Mouse (Mus musculus): ENCODE data around the gene Smurf2.
"Not testable (repeated sequence)": the region's sequence is repeated elsewhere in the genome, so short reads cannot be mapped to it uniquely, and the experiment has no call there.

Gene Smurf2

DNA sequence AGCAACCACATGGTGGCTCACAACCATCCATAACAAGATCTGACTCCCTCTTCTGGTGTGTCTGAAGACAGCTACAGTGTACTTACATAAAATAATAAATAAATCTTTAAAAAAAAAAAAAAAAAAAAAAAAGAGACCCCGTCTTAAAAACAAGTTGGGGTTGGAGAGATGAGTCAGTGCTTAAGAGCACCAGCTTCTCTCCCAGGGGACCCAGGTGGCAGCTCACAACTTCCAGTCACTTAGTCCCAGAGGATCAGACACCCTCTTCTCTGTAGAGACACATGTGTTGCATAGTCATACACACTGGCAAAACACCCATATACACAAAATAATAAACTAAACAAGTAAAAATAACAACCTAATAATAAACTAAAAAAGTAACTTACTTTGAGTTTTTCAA, 113.1 kb downstream of the Smurf2 start:
- not testable (repeated sequence) for DNase-seq

DNA sequence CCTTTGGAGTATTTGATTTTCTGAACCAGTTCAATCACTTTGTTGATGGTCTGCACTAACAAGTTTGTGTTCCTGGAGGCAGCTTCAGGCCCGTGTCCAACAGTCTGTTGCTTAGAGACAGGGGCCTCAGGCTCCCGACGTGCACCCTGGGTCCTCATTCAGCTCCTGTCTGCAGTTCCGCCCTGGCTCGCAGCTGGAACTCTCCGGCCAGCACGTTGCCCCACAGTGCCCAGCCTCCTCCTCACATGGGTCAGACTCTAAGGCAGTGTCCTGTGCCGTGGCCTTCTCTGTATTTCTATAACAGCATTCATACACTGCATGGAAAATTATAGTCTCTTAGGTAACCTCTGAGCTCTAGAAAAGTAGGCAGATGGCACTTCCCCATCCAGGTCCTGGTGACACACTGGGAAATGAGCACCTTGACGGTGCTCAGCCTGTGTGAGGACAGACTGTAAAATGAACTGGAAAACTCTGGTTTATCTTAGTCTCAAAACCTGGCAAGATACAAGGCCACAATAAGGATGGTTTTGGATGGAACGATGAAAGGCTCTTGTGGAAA, 118.4 kb downstream of the Smurf2 start:
- no peak for DNase-seq

DNA sequence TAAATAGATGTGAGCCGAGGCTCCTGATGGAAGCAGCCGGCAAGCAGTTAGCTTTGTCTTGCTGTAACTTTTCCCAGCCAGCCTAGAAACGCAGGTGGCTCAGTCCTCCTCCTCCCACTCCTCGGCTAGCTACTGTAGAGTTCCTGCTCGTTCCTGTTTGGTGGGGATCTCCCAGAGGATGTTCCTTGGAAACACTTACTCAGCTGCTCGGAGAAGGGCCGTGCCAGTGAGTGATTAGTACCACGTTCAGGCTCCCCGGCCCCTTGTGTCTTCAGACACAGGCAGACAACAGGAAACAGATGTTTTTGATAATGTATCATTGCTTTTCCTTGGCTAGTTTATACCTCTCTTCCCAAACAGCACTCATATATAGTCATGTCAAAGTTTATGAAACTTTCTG, 124.8 kb downstream of the Smurf2 start:
- no peak for DNase-seq

DNA sequence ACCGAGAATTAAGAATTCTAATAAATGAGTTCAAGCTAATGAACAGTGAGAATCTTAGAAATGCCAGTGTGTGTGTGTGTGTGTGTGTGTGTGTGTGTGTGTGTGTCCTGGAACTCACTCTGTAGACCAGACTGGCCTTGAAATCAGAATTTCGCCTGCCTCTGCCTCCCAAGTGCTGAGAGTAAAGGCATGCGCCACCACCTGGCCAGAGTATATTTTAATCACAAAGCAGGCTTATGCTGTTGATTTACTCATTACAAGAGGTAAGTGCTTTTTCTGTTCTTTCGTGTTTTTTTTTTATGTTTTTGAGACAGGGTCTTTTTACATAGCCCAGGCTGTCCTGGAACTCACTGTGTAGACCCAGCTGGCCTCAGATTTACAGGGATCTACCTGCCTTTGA, 126.7 kb downstream of the Smurf2 start:
- DNase-seq = peak; percentile 35

DNA sequence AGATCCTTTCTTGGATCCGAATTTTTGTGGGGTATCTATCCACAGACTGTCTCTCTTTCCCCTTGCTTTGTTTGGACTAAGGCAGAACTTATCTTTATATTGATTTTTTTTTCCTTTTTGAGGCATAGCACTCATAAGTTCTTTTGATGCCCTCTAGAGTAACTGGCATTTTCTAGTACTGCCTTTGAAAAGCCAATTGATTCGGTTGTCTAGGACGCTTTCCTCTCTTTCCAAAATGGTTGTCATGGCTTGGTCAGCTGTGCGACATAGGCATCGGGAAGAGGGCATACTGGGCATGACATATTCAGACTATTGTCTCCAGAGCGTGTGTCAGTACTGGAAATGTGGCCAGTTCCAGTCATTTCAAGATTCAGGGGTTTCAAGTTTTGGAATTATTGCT, 130.9 kb downstream of the Smurf2 start:
- DNase-seq = no peak

DNA sequence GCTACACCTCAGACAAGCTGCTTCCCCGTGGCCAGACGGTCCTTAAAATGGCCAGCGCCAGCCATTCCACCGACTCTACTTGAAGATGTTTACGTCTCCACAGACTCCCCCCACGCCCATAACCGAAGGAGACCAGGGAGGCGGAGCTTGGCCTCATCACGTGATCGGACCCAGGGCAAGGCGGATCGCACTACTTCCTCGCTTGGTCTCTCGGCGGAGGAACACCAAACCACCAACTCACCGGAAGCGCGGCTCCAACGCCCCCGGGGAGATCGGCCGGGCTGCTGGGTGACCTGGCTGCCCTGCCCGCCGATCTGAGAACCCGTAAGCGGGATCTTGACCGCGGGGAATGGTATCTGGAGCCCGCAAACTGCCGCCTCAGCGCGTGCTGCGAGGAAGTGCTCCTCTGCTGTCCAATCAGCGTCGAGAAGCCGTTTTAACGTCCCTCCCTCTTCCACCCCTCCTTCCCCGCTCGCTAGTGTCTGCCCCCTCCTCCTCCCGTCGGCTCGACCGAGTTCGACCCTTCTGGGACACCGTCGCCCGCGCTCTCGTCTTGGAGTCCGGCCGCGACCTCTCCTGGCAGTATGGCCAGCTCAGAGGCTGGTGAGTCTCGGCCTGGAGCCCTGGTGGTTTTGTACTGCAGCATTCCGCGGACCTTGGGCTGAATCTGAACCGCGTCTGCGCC, 131.6 kb downstream of the Smurf2 start, which contains the start of the genes Ddx5 and Cep95:
Gene Ddx5, minus strand, starts transcription at position 411 of the 685 bp plus-strand sequence.
Gene Cep95, plus strand, starts transcription at position 478 of the 685 bp plus-strand sequence.
- DNase-seq = peak; percentile 99

DNA sequence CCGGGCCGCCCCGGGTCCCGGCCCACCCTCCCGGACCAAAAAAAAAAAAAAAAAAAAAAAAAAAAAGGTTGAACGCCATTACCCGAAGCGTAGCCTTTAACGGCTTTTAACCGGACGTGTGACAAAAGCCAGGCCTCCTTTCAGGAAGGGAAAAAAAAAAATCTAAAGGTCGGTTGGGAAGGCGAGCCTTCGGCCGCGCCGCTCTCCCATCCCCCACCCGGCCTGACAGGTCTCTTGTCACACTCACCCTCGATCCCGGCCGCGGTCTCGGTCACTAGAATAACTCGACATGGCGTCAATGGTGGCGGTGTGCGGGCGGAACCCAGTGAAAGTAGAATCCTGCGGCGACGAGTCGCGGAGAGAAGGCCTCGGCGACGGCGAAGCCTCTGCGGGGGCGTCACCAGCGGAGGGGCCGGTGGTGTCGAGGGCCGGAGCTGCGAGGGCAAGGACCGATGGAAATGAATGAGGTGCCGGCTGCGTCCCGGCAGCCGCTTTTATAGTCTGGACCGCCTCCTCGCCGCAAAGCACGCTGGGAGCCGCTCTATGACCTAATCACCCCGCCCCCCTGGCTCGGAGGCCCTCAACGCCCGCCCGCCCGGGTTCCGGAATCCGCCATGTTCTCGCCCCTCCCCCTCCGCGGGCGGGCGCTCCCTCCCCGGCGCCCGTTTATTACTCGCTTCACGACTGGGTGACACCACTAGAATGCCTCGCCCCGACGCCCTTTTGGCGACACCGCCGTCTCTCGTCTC, 132.3 kb downstream of the Smurf2 start:
- DNase-seq = peak; percentile 100

DNA sequence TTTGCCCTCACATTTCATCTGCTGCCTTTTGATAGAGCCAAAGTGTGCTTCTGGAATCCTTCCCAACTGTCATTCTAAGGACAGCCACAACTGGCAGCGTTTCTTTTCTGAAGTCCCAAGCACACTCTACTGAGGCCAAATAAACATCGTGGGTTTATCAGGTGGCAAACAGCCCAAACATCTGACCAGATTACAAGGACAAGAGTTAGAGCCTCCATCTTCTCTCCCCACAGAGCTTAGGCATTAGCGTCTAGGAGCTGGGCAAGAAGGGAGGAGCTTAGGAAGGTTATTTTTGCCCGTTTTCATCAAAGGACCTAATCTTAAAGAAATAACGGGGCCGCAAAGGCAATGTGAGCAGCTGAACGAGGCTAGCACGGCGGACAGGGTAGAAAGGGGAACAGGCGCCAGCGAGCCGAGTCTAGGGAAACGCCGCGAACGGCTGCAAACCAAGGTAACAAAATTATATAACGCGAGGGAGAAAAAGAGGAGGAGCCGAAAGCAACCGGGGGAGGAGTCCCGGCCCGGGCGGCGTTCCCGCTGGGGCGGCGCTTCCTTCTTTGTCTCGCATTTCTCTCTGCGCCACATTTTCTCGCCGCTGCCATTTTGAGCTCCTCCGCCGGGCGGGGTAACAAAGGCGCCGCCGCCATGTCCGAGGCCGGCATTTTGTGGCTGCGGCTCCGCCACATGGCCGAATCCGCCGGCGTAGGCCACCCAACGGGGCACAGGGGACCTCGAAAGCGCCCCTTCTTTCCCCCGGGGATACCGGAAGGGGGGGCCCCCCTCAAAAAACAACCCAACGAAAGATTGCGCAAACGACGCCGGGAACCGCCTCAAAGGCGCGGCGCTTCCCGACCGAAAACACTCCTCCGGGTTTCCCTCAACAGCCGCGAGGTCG, 133.1 kb downstream of the Smurf2 start:
- DNase-seq = peak; percentile 92

DNA sequence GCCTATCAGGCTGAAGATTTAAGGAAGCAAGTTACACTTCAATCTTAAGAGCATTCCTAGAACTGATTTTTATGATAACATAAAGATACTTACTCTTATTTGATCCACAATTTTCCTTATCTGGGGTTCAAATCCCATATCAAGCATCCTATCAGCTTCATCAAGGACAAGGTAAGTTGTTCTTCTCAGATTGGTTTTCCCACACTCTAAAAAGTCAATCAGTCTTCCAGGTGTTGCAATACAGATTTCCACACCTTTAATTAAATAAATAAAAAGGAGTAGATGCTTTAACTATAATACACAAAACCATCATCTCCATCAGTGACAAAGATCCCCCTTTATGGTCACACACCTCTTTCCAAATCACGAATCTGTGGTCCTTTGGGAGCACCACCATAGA, 135.5 kb downstream of the Smurf2 start:
- no peak for DNase-seq

DNA sequence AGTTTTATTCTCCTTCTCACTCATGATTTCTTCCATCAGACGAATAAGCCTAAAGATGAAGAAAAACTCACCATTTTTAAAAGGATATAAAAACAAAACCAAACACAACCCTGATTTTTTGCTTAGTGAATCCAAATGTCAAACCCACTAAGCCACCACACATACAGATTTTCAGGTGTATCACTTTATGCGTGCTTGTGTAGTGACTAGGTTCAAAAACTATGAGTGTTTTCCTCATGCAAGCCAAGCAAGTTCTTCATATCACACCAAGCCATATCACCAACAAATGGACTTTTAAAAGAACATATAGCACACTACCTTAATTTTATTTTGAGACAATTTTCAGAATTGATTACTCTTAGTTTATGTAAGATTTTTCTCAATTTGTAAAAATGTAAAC, 136.0 kb downstream of the Smurf2 start:
- DNase-seq = no peak

DNA sequence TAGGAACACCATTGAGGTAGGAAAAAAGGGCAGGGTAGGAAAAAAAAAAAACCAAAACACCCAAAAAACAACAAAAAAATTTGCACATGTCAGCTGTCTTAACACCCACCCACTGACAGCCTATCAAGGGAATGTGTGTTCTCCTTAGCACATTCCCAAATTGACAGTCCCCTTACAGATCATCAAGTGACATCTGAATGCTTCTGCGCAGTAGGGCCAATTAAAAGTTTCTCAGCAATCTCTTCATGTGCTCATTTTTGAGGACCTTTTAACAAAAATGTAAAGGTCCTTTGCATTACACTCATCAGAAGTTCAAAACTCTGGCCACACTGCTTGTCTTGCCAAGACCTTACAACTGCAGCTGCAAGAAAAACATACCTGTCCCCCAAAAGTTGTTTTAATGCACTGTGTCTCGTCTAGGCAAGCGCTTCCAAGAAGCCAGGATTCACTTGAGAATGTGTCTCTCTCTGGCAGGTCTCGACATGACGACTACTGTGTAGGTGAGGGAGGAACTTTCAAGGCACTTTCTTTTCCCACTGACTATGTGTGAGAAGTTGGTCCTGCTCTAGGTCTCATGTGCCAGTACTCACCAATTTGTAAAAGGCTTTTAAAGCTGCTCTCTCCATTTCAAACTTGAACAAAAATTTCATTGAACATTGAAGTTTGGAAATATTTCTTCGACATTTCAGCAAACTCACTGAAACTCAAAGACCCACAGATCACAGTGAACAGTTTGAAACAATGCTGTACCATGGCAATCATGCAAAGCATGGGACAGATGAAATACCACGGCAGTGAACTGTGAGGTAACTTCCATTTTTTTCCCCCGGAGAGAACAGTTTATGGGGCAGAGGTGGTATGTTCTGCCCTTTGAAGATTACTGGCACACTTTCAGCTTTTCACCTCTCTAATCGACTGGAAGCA, 137.4 kb downstream of the Smurf2 start:
- no peak for DNase-seq

DNA sequence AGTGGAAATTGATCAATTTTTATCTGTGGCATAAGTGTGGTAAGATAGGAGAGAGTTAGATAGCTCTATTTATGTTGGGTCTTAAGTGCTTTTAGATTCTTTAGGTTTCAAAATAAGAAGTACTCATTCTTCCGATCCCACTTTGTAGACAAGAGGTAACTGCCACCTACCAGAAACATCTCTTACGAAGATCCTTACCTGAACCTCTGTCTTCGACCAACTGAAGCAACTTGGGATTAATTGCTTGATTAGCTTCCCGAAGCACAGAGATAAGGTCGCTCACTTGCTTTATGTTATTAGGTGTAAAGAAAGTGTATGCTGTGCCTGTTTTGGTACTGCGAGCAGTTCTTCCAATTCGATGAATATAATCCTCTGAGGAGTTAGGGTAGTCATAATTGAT, 138.2 kb downstream of the Smurf2 start:
- not testable (repeated sequence) for DNase-seq

DNA sequence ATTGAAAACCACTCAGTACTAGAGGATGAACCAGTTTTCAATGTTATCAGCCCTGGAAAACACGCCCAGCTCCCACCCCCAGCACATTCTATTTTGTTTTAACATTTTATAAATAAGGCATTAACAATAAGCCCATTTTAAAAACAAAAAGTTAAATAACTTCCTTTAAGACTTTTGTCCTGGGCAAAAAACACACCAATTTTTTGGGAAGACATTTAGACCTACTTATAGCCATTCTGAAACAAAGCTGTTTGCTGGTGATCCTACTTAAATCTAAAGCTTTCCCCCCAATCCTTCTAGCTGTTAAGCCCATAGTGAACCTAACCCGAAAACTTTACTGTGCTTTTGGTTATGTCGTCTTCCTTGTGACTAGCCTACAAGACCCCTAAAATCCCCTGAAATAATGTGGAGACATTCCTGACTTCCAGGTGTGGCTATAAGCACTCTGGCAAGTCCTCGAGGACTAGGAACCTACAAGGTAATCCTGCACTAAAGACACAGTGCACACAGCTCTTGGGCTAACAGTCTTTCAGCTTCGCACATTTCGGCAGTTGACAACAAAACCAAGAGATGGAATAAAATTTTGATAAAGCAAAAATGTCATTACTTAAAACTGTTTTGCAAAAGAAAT, 139.8 kb downstream of the Smurf2 start:
- DNase-seq = no peak

DNA sequence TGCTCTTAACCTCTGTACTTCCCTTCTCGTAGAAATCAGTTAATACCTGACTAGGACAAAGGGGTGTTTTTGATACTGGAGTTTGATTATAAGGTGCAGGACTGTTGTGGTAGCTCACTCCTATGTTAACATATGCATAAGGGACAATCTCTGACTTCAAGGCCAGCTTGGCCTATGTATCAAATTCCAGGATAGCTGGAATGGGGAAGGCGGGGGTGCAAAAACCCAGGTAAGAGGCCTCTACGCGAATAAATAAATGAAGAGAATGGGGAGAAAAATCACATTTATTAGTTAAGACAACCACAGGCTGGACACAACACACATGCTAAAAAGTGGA, 140.5 kb downstream of the Smurf2 start:
- no peak for DNase-seq

DNA sequence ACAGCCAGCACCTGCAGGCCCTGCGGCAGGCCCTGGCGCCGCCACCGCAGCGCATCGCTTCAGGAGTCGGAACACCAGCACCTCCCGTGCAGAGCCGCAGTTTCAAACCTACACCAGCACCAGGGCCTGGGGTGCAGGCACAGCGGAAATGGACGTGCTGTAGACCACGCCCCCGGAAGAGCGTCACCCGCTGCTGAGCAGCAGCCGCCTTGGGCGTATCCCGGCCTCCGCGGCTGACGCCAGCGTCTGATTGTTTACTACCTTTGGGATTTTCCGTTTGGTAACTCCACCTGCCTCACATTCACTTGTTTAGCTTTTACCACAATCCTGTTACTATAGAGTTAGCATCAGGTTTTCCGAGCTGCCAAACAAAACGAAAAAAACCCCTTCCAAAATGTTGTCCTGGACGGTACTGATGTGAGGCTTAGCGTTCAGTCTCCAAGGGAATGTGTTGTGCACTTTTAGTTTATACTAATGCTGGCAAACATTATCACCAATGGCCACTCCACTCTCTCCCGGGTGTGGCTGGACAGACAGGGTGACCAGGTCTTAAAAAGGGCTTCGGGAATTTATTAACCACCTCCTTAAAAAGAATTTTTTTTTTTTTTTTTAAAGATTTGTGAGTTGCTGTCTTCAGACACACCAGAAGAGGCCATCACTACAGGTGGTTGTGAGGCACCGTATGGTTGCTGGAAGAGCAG, 141.0 kb downstream of the Smurf2 start, which contains the start of gene Polg2:
Gene Polg2, minus strand, starts transcription at position 150 of the 701 bp plus-strand sequence.
- peak; percentile 94 for DNase-seq

DNA sequence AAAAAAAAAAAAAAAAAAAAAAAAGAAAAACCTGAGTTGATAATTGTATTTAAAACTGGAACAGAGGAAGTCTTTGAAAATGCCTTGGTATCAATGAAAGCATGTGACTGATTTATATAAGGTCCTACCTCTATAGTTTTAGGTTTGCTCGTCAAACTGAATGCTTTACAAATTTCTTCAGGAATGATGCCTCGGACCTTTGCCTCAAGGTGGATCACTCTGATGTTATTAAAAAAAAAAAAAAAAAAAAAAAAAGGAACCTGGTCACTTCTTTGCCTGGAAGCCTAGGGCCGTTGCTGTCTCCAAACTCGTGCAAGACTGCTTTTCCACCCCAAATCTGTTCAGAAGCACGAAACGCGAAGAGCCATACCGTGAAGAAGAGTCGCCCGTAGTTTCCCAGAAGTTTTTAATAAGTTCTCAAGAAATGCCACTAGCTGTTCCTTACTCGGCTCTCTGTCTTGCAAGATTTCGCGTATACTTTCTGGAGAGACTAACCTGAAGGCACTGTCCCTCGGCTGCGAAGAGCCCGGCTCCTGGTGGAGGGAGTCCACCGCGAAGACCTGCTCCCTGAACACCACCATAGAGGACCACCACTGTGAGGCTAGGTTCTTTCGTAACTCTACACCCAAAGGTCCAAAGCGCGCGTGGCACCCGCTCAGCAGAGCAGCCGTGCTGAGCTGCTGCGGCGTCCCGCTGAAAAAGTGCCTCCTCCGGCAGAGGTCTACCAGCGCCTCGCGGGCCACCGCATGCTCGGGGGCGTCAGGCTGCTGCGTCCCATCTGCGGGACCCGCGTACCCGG, 141.7 kb downstream of the Smurf2 start:
- no peak for DNase-seq

DNA sequence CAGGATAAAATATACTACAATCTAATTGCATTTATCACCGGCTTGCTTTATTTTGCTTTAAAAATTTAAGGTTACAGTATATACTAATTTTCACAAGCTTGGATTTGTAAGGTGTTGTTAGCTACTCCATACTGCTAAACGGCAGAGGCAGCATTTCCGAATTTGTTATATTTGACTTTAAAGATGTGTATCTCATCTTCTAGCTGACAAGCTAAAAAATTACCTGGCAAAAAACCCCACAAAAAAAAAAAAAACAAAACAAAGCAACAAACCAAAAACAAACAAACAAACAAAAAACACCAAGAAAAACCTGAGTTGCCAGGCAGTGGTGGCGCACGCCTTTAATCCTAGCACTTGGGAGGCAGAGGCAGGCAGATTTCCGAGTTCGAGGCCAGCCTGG, 142.4 kb downstream of the Smurf2 start:
- no peak for DNase-seq

DNA sequence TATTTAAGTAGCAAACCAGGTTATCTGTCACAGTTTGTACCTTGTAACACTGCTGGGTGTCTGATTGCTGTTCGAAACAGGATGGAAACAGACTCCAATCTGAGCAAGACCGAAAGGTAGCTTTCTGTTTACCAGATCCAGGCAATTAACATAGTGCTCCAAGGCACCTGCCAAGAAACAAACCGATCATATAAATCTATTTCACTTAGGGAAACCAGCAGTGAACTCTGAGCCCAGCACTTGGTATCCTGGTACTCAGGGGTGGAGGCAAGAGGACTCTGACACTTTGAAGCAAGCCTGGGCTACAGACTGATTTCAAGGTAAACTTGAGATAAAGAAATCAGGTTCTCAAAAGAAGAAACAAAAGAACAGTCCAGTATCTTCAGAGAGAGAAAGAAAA, 143.1 kb downstream of the Smurf2 start:
- no peak for DNase-seq

DNA sequence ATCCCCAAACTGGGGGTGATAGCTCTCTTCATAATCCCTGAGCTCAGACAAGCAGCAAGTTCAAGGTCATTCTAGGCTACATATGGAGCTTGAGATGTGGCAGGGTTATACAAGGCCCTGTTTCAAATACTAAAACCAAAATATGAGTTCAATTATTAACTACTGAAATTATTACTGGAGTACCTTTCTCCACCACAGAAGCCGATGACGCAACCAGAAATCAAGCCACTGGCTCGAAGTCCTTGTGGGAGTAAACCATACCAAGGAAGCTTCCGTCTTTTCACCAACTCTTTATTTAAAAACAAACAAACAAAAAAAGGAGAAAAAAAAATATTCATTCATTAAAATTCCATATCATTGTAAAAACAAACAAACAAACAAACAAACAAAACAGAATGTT, 143.6 kb downstream of the Smurf2 start:
- no peak for DNase-seq

DNA sequence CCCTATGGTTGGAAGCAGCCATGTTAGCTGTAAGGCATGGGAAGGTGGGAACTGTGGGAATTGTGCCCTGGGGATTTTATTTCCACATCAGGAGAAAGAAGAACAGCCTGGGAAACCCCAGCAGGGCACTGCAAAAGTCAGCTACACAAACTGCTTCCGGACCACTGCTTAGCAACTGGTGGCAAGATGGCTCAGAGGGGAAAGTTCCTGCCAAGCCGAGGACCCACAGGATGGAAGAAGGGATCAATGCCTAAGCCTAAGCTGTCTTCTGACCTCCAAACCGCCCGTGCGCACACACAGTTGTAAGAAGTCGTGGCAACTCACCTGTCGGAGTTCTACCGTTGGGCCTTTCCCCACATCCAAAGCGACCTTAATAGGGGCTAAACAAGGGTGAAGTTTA, 147.5 kb downstream of the Smurf2 start:
- no peak for DNase-seq

All from thymus, postnatal 4 days (tissue).